Mouse (Mus musculus) kidney, adult 2 months (tissue): ENCODE measurements around the gene Tomm22. TPM values are rescaled to one million over a fixed set of nuclear protein-coding genes. Genes with fewer than 3 reads are reported as not detected.

Experiments
- DNase-seq: peaks from one replicate; pipeline ENCODE4 v3.0.0; 2021
- H3K27ac ChIP-seq: fragments of 200-500 bp; 2 replicates; pipeline ENCODE4 v1.5.1; 2012; ENCODE audit warnings: low read depth, low read length, control low read depth, inconsistent platforms; ENCODE audit not compliant: insufficient read depth
- H3K27me3 ChIP-seq: fragments of 200-500 bp; replicated peaks from 2 replicates; pipeline ENCODE4 v1.6.1; 2012; ENCODE audit warnings: mild to moderate bottlenecking, moderate library complexity, low read length, inconsistent platforms; ENCODE audit not compliant: control insufficient read depth, insufficient read depth
- H3K36me3 ChIP-seq: fragments of 200-500 bp; 2 replicates; pipeline ENCODE4 v1.6.1; 2012; ENCODE audit warnings: mild to moderate bottlenecking, moderate library complexity, low read length, inconsistent platforms; ENCODE audit not compliant: control insufficient read depth, insufficient read depth
- H3K4me1 ChIP-seq: fragments of 200-500 bp; 2 replicates; pipeline ENCODE4 v1.6.1; 2011; ENCODE audit warnings: low read length; ENCODE audit not compliant: control insufficient read depth, insufficient read depth
- H3K4me3 ChIP-seq: fragments of 200-500 bp; 2 replicates; pipeline ENCODE4 v1.5.1; 2011; ENCODE audit warnings: mild to moderate bottlenecking, low read depth, low read length, control low read depth; ENCODE audit not compliant: insufficient read depth
- CTCF ChIP-seq: fragments of 200-500 bp; conservative IDR thresholded peaks from 2 replicates; pipeline ENCODE4 v1.5.1; 2011; ENCODE audit warnings: low read depth, mild to moderate bottlenecking, control low read depth, low read length, moderate library complexity, mixed read lengths; ENCODE audit not compliant: insufficient read depth, insufficient read length
- POLR2A ChIP-seq: fragments of 200-500 bp; IDR thresholded peaks from one replicate; pipeline ENCODE4 v1.6.1; 2011; ENCODE audit warnings: low read depth, low read length, control low read depth
- WGBS: fragments of 180-500 bp; shearing (Covaris S2); methylation state at CpG from one replicate; pipeline ENCODE4 v1.1.7; 2018; 5-methylcytosine and 5-hydroxymethylcytosine counted together
- polyA plus RNA-seq: library from polyadenylated mRNA; depleted of rRNA; stranded (reverse); fragments of >200 nt; gene quantifications from 2 replicates; pipeline ENCODE4 v1.2.3, GENCODE M21; 2012

Gene Tomm22
- polyA plus RNA-seq, 1 experiment: 52.5 TPM

GRCm38 (mm10) chr15:79686046-79686869 is 15.6 kb downstream of the Tomm22 start:
- Histone ChIP-seq H3K27ac (0 out of 2 replicates have a peak overlapping the region, but pooled peaks have one; percentile 11), H3K27me3 (no peaks in the 10 kb centered on the region), H3K36me3 (no peaks in the 10 kb centered on the region), H3K4me1 (peaks cover 37% of the 10 kb centered on the region), H3K4me3 (peak overlapping the region; percentile 92)
- WGBS: 21% methylated on average over 15 of the region's 15 CpGs
- DNase-seq: no peak
- TF ChIP-seq POLR2A: no peak
- no peak for TF ChIP-seq CTCF

- Histone ChIP-seq H3K27ac (peak overlapping the region; percentile 89), H3K36me3 (no peaks in the 10 kb centered on the region), H3K27me3 (no peaks in the 10 kb centered on the region), H3K4me1 (peaks cover 41% of the 10 kb centered on the region), H3K4me3 (peak overlapping the region; percentile 92)
- TF ChIP-seq CTCF: no peak
- no peak for TF ChIP-seq POLR2A
- WGBS: 1% methylated on average over 33 of the region's 33 CpGs
- DNase-seq: no peak
Observed at GRCm38 (mm10) chr15:79687175-79687574, 16.5 kb downstream of the Tomm22 start.

GRCm38 (mm10) chr15:79687646-79688267 is 17.1 kb downstream of the Tomm22 start, which contains the start of gene Josd1:
Gene Josd1 (minus strand): TSS chr15:79687919.
- peak within 1 kb of the TSS; percentile 92 for H3K4me3 ChIP-seq
- H3K4me1 ChIP-seq: peaks cover 40% of the 10 kb centered on the region
- H3K27ac ChIP-seq: peak within 1 kb of the TSS; percentile 99
- DNase-seq: peak; percentile 98
- H3K36me3 ChIP-seq: no peaks in the 10 kb centered on the region
- no peaks in the 10 kb centered on the region for H3K27me3 ChIP-seq
- TF ChIP-seq POLR2A (peak; percentile 93), CTCF (no peak)
- WGBS: under 1% methylated on average over 67 of the region's 72 CpGs

- H3K36me3 ChIP-seq: no peaks in the 10 kb centered on the region
- peak overlapping the region; percentile 92 for H3K4me3 ChIP-seq
- H3K27me3 ChIP-seq: no peaks in the 10 kb centered on the region
- H3K27ac ChIP-seq: peak overlapping the region; percentile 99
- H3K4me1 ChIP-seq: peaks cover 40% of the 10 kb centered on the region
- no peak for DNase-seq
- TF ChIP-seq CTCF (no peak), POLR2A (no peak)
- 3% methylated on average over 8 of the region's 8 CpGs for WGBS
Observed at GRCm38 (mm10) chr15:79688268-79688956, 17.8 kb downstream of the Tomm22 start.

- DNase-seq: no peak
- 6% methylated on average over 24 of the region's 24 CpGs for WGBS
- Histone ChIP-seq H3K4me3 (peak overlapping the region; percentile 39; the same call in 1 of the 2 replicates), H3K27me3 (no peaks in the 10 kb centered on the region), H3K36me3 (no peaks in the 10 kb centered on the region), H3K27ac (no peak overlapping the region), H3K4me1 (peaks cover 29% of the 10 kb centered on the region)
- no peak for TF ChIP-seq POLR2A
- no peak for TF ChIP-seq CTCF
Observed at GRCm38 (mm10) chr15:79689662-79690425, 19.2 kb downstream of the Tomm22 start.

GRCm38 (mm10) chr15:79690426-79691022 is 19.9 kb downstream of the Tomm22 start, which contains the start of gene Gtpbp1:
Gene Gtpbp1 (plus strand): TSS chr15:79690845.
- Histone ChIP-seq H3K27ac (no peak within 1 kb of the TSS; the same call in 1 of the 2 replicates), H3K4me1 (peaks cover 26% of the 10 kb centered on the region), H3K27me3 (no peaks in the 10 kb centered on the region), H3K36me3 (no peaks in the 10 kb centered on the region), H3K4me3 (peak within 1 kb of the TSS; percentile 83)
- TF ChIP-seq CTCF (no peak), POLR2A (peak; percentile 56)
- DNase-seq: peak; percentile 100
- WGBS: under 1% methylated on average over 45 of the region's 45 CpGs
